Mouse (Mus musculus): ENCODE results near the gene Slc8a1.

- TF ChIP-seq EP300 (IDR thresholded peaks at IDR 0.05; ENCODE audit: low read depth) (no peak), CTCF (IDR thresholded peaks at IDR 0.05; ENCODE audit: low read depth) (no peak)
Measured at GRCm38 (mm10) chr17:81518316-81519025, 219.7 kb downstream of the Slc8a1 start.
